Mouse (Mus musculus): Measurements from ENCODE around the gene Tifa. TPM values are rescaled to one million over a fixed set of nuclear protein-coding genes. Genes with fewer than 3 reads are reported as not detected.
"Not testable (repeated sequence)": the region's sequence is repeated elsewhere in the genome, so short reads cannot be mapped to it uniquely, and the experiment has no call there.

Tifa gene
- polyA plus RNA-seq, 1 experiment from 2014 or later = 3.0 TPM

GRCm38 (mm10) chr3:127765971-127766370 lies 23.6 kb upstream of the Tifa start:
- no peak overlapping the region for H3K4me3 ChIP-seq (ENCODE audit: low read depth, low read length)
- H3K36me3 ChIP-seq (replicated peaks; ENCODE audit: control insufficient read depth, insufficient read depth, low read depth, low read length) = no peaks in the 10 kb centered on the region
- H3K9me3 ChIP-seq (replicated peaks; ENCODE audit: control insufficient read depth, low read length) = no peaks in the 10 kb centered on the region
- no peaks in the 10 kb centered on the region for H3K4me1 ChIP-seq (ENCODE audit: control insufficient read depth, insufficient read depth, low read length)
- no peak overlapping the region for H3K4me2 ChIP-seq (ENCODE audit: low read depth, low read length)
- no peaks in the 10 kb centered on the region for H3K27me3 ChIP-seq (ENCODE audit: control insufficient read depth, insufficient read depth, low read length)
- ATAC-seq (replicated peaks; ENCODE audit: insufficient number of reproducible peaks, low FRiP score, low TSS enrichment, low read depth) (no peak), DNase-seq (ENCODE audit: low spot score) (no peak)
- no peak overlapping the region for H3K27ac ChIP-seq (replicated peaks; ENCODE audit: low read depth, low read length)
- H3K9ac ChIP-seq (replicated peaks; ENCODE audit: low read length) = no peak overlapping the region
- 68% methylated on average over 3 of the region's 3 CpGs for WGBS

GRCm38 (mm10) chr3:127769146-127769545 lies 20.5 kb upstream of the Tifa start:
- Histone ChIP-seq H3K4me2 (ENCODE audit: low read depth, low read length) (no peak overlapping the region), H3K4me1 (ENCODE audit: control insufficient read depth, insufficient read depth, low read length) (no peaks in the 10 kb centered on the region), H3K36me3 (replicated peaks; ENCODE audit: control insufficient read depth, insufficient read depth, low read depth, low read length) (no peaks in the 10 kb centered on the region), H3K27ac (replicated peaks; ENCODE audit: low read depth, low read length) (no peak overlapping the region), H3K27me3 (ENCODE audit: control insufficient read depth, insufficient read depth, low read length) (no peaks in the 10 kb centered on the region), H3K4me3 (ENCODE audit: low read depth, low read length) (no peak overlapping the region), H3K9me3 (replicated peaks; ENCODE audit: control insufficient read depth, low read length) (no peaks in the 10 kb centered on the region), H3K9ac (replicated peaks; ENCODE audit: low read length) (no peak overlapping the region)
- DNase-seq (ENCODE audit: low spot score) (no peak), ATAC-seq (replicated peaks; ENCODE audit: insufficient number of reproducible peaks, low FRiP score, low TSS enrichment, low read depth) (no peak)
- WGBS = 85% methylated on average over 11 of the region's 11 CpGs

GRCm38 (mm10) chr3:127780021-127780644 lies 9.5 kb upstream of the Tifa start, which contains the start of gene Alpk1:
TSS of gene Alpk1 (minus strand) at chr3:127780527.
- under 1% methylated on average over 24 of the region's 24 CpGs for WGBS
- peak; percentile 79 for DNase-seq (ENCODE audit: low spot score)
- peak; percentile 78 for ATAC-seq (replicated peaks; ENCODE audit: insufficient number of reproducible peaks, low FRiP score, low TSS enrichment, low read depth)
- Histone ChIP-seq H3K9me3 (replicated peaks; ENCODE audit: control insufficient read depth, low read length) (no peaks in the 10 kb centered on the region), H3K27ac (replicated peaks; ENCODE audit: low read depth, low read length) (no peak within 1 kb of the TSS), H3K36me3 (replicated peaks; ENCODE audit: control insufficient read depth, insufficient read depth, low read depth, low read length) (no peaks in the 10 kb centered on the region), H3K9ac (replicated peaks; ENCODE audit: low read length) (peak within 1 kb of the TSS; percentile 50), H3K27me3 (ENCODE audit: control insufficient read depth, insufficient read depth, low read length) (no peaks in the 10 kb centered on the region), H3K4me1 (ENCODE audit: control insufficient read depth, insufficient read depth, low read length) (no peaks in the 10 kb centered on the region), H3K4me3 (ENCODE audit: low read depth, low read length) (peak within 1 kb of the TSS; percentile 36), H3K4me2 (ENCODE audit: low read depth, low read length) (peak within 1 kb of the TSS; percentile 60)

DNA sequence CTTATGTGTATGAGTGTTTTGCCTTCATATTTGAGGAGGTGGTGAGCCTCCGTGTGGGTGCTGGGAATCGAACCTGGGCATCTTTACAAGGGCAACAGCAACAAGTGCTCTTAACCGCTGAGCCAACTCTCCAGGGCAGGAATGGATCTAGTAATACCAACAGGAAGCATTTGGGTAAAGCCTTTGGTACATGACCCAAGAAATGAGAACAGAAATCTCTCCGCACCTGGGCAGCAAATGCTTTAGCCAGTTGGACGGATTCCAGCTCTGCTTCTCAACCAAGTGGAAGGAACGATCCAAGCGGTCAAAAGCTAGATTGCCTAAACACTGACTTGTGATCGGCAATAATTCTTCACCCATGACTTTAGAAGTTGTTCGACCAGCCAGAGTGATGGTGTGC lies 8.7 kb upstream of the Tifa start:
- Histone ChIP-seq H3K9me3 (replicated peaks; ENCODE audit: control insufficient read depth, low read length) (no peaks in the 10 kb centered on the region), H3K4me1 (ENCODE audit: control insufficient read depth, insufficient read depth, low read length) (no peaks in the 10 kb centered on the region), H3K27ac (replicated peaks; ENCODE audit: low read depth, low read length) (no peak overlapping the region), H3K4me2 (ENCODE audit: low read depth, low read length) (no peak overlapping the region), H3K27me3 (ENCODE audit: control insufficient read depth, insufficient read depth, low read length) (no peaks in the 10 kb centered on the region), H3K4me3 (ENCODE audit: low read depth, low read length) (no peak overlapping the region), H3K36me3 (replicated peaks; ENCODE audit: control insufficient read depth, insufficient read depth, low read depth, low read length) (no peaks in the 10 kb centered on the region), H3K9ac (replicated peaks; ENCODE audit: low read length) (no peak overlapping the region)
- no peak for ATAC-seq (replicated peaks; ENCODE audit: insufficient number of reproducible peaks, low FRiP score, low TSS enrichment, low read depth)
- WGBS = 94% methylated on average over 9 of the region's 9 CpGs
- no peak for DNase-seq (ENCODE audit: low spot score)

GRCm38 (mm10) chr3:127782921-127783320 lies 6.7 kb upstream of the Tifa start:
- H3K4me1 ChIP-seq (ENCODE audit: control insufficient read depth, insufficient read depth, low read length) = no peaks in the 10 kb centered on the region
- no peak for ATAC-seq (replicated peaks; ENCODE audit: insufficient number of reproducible peaks, low FRiP score, low TSS enrichment, low read depth)
- H3K27me3 ChIP-seq (ENCODE audit: control insufficient read depth, insufficient read depth, low read length) = no peaks in the 10 kb centered on the region
- H3K9ac ChIP-seq (replicated peaks; ENCODE audit: low read length) = no peak overlapping the region
- no peaks in the 10 kb centered on the region for H3K36me3 ChIP-seq (replicated peaks; ENCODE audit: control insufficient read depth, insufficient read depth, low read depth, low read length)
- no peak overlapping the region for H3K4me3 ChIP-seq (ENCODE audit: low read depth, low read length)
- whole genome bisulfite sequencing = 90% methylated on average over 6 of the region's 6 CpGs
- no peak overlapping the region for H3K27ac ChIP-seq (replicated peaks; ENCODE audit: low read depth, low read length)
- no peak overlapping the region for H3K4me2 ChIP-seq (ENCODE audit: low read depth, low read length)
- no peaks in the 10 kb centered on the region for H3K9me3 ChIP-seq (replicated peaks; ENCODE audit: control insufficient read depth, low read length)
- no peak for DNase-seq (ENCODE audit: low spot score)

DNA sequence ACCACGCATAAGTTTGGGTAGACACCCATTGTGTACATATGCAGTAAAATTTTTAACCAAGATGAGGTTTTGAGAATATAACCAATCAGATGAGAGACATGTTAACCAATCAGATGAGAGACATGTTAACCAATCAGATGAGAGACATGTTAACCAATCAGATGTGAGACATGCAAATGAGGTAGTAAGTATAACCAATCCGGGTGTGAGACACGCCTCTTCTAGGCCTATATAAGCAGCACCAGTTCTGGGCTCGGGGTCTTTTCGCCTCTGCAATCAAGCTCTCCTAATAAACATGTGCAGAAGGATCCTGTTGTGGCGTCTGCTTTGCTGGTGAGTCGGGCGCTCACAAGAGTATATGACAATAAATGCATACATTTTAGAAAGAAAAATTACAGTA lies 5.9 kb upstream of the Tifa start:
- DNase-seq (ENCODE audit: low spot score); ATAC-seq (replicated peaks; ENCODE audit: insufficient number of reproducible peaks, low FRiP score, low TSS enrichment, low read depth); H3K4me2 ChIP-seq (ENCODE audit: low read depth, low read length); H3K36me3 ChIP-seq (replicated peaks; ENCODE audit: control insufficient read depth, insufficient read depth, low read depth, low read length); H3K4me3 ChIP-seq (ENCODE audit: low read depth, low read length); H3K9me3 ChIP-seq (replicated peaks; ENCODE audit: control insufficient read depth, low read length); H3K27ac ChIP-seq (replicated peaks; ENCODE audit: low read depth, low read length); H3K9ac ChIP-seq (replicated peaks; ENCODE audit: low read length); H3K4me1 ChIP-seq (ENCODE audit: control insufficient read depth, insufficient read depth, low read length); H3K27me3 ChIP-seq (ENCODE audit: control insufficient read depth, insufficient read depth, low read length): not testable (repeated sequence)
- 92% methylated on average over 8 of the region's 8 CpGs for WGBS

GRCm38 (mm10) chr3:127787032-127787431 lies 2.6 kb upstream of the Tifa start:
- Histone ChIP-seq H3K4me2 (ENCODE audit: low read depth, low read length) (no peak overlapping the region), H3K4me1 (ENCODE audit: control insufficient read depth, insufficient read depth, low read length) (peaks cover 3% of the 10 kb centered on the region; the same call in 1 of the 2 replicates), H3K9ac (replicated peaks; ENCODE audit: low read length) (no peak overlapping the region), H3K9me3 (replicated peaks; ENCODE audit: control insufficient read depth, low read length) (no peaks in the 10 kb centered on the region), H3K27me3 (ENCODE audit: control insufficient read depth, insufficient read depth, low read length) (peaks cover 11% of the 10 kb centered on the region), H3K27ac (replicated peaks; ENCODE audit: low read depth, low read length) (no peak overlapping the region), H3K4me3 (ENCODE audit: low read depth, low read length) (no peak overlapping the region), H3K36me3 (replicated peaks; ENCODE audit: control insufficient read depth, insufficient read depth, low read depth, low read length) (no peaks in the 10 kb centered on the region)
- no peak for ATAC-seq (replicated peaks; ENCODE audit: insufficient number of reproducible peaks, low FRiP score, low TSS enrichment, low read depth)
- no peak for DNase-seq (ENCODE audit: low spot score)

- no peak overlapping the region for H3K27ac ChIP-seq (replicated peaks; ENCODE audit: low read depth, low read length)
- no peak overlapping the region for H3K4me3 ChIP-seq (ENCODE audit: low read depth, low read length)
- 40% methylated on average over 7 of the region's 7 CpGs for WGBS
- H3K4me1 ChIP-seq (ENCODE audit: control insufficient read depth, insufficient read depth, low read length) = peaks cover 3% of the 10 kb centered on the region; the same call in 1 of the 2 replicates
- no peak overlapping the region for H3K9ac ChIP-seq (replicated peaks; ENCODE audit: low read length)
- H3K36me3 ChIP-seq (replicated peaks; ENCODE audit: control insufficient read depth, insufficient read depth, low read depth, low read length) = no peaks in the 10 kb centered on the region
- peaks cover 11% of the 10 kb centered on the region for H3K27me3 ChIP-seq (ENCODE audit: control insufficient read depth, insufficient read depth, low read length)
- DNase-seq (ENCODE audit: low spot score) = no peak
- ATAC-seq (replicated peaks; ENCODE audit: insufficient number of reproducible peaks, low FRiP score, low TSS enrichment, low read depth) = no peak
- H3K9me3 ChIP-seq (replicated peaks; ENCODE audit: control insufficient read depth, low read length) = no peaks in the 10 kb centered on the region
- no peak overlapping the region for H3K4me2 ChIP-seq (ENCODE audit: low read depth, low read length)
Measured at GRCm38 (mm10) chr3:127788038-127788437, 1.6 kb upstream of the Tifa start.
